Mouse (Mus musculus) embryonic fibroblast, embryonic 13.5 days (primary cell): Measurements from ENCODE around the gene Pip5k1a. TPM values are rescaled to one million over a fixed set of nuclear protein-coding genes. Genes with fewer than 3 reads are reported as not detected.
"Not testable (repeated sequence)": the region's sequence is repeated elsewhere in the genome, so short reads cannot be mapped to it uniquely, and the experiment has no call there.

Experiments used
- H3K27ac ChIP-seq: 2 replicates; pipeline ENCODE4 v1.5.1; 2012; ENCODE audit warnings: low read length, control low read depth, inconsistent platforms; ENCODE audit not compliant: insufficient read depth
- H3K4me1 ChIP-seq: 2 replicates; pipeline ENCODE4 v1.6.1; 2011; ENCODE audit warnings: low read length; ENCODE audit not compliant: control insufficient read depth, insufficient read depth
- H3K4me3 ChIP-seq: 2 replicates; pipeline ENCODE4 v1.5.1; 2011; ENCODE audit warnings: mild to moderate bottlenecking, control low read depth, low read length; ENCODE audit not compliant: insufficient read depth
- CTCF ChIP-seq: IDR thresholded peaks from 2 replicates; pipeline ENCODE4 v1.5.1; 2011; ENCODE audit warnings: mild to moderate bottlenecking, control low read depth, low read length, moderate library complexity, borderline replicate concordance; ENCODE audit not compliant: insufficient read depth
- POLR2A ChIP-seq: IDR thresholded peaks from 2 replicates; pipeline ENCODE4 v1.6.1; 2011; ENCODE audit warnings: low read depth, mild to moderate bottlenecking, control low read depth, low read length, moderate library complexity
- polyA plus RNA-seq: library from polyadenylated mRNA; stranded (reverse); fragments of >200 nt; gene quantifications from 2 replicates; pipeline ENCODE4 v1.2.4, GENCODE M21; 2011; ENCODE audit warnings: low read depth; ENCODE audit not compliant: missing spikeins, insufficient read length

Gene Pip5k1a
- polyA plus RNA-seq, 1 experiment = 73.5 TPM

DNA sequence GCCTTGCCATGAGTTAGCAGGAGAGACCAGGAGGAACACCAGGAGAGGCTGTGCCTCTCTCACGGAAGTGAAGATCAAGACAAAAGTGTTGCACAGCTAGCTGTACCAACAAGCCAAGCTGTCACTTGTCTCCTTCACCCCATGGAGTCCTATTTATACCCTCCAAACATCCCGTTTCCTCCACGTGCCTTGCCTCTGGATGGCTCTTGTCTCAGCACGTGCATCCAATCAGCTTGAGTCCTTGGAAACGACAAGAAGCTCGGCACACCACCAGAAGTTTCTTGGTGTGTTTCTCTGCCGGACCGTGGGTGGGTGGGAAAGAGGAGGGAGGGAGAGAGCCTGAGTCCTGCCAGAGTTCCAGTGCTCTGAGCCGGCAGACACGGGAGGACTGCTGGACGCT is 82.2 kb downstream of the Pip5k1a start:
- Histone ChIP-seq H3K4me3 (no peak overlapping the region), H3K4me1 (no peaks in the 10 kb centered on the region), H3K27ac (no peak overlapping the region)
- no peak for TF ChIP-seq CTCF
- TF ChIP-seq POLR2A = no peak

DNA sequence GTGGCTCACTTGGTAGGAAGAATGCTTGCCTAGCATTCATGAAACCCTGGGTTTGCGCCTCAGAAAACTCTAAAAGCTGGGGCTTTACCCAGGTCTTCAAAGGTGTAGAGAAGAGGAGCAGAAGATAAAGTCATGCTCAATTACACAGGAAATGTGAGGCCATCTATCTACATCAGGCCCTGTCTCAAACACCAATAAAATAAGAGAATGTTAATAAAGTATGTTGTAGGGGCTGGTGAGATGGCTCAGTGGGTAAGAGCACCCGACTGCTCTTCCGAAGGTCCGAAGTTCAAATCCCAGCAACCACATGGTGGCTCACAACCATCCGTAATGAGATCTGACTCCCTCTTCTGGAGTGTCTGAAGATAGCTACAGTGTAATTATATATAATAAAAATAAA is 85.8 kb downstream of the Pip5k1a start:
- not testable (repeated sequence) for H3K4me3 ChIP-seq, H3K27ac ChIP-seq, H3K4me1 ChIP-seq

DNA sequence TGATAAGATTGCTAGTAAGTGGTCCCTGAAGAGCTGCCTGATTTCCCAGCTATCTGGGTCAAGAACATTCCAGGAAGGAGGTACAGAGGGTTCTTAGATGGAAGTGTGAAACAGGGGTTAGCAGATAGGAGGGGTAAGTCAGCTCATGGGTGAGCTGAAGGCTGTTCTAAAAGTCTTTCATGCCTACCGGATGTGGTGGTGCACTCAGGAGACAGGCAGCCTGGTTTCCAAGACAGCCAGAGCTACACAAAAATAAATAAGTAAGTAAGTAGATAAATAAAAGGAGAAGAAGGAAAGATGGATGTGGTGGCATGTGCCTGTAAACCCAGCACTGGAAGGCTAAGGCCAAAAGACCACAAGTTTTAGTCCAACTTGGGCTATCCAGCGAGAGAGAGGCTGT is 88.0 kb downstream of the Pip5k1a start:
- H3K4me1 ChIP-seq = no peaks in the 10 kb centered on the region
- H3K4me3 ChIP-seq = no peak overlapping the region
- no peak overlapping the region for H3K27ac ChIP-seq
- no peak for TF ChIP-seq POLR2A
- no peak for TF ChIP-seq CTCF

DNA sequence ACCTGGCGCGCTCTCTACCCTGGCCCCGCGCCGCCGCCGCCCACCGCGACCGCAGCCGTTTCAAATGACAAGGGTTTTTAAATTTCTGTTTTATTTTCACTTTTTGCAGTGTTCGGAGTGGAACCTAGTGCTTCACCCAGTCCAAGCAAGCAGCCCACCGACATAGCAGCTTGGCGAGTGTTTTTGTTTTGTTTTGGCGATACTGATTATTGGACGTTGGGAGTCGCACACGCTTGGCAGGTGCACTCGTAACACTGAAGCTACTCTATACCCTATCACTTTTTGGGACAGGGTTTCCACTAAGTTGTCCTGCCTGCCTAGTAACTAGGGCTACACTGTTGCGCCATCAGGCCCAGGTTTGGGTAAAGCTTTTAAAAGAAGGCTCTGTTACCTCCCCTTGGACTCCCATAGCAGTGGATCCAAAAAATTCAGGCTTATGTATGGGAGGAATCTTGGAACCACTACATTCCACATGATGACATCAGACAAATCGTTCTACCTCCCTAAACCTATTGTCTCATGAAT is 90.1 kb downstream of the Pip5k1a start:
- no peak overlapping the region for H3K27ac ChIP-seq
- peak overlapping the region; percentile 46 for H3K4me3 ChIP-seq
- TF ChIP-seq CTCF = no peak
- 0 out of 2 replicates have a peak, but pooled peaks cover 3% of the 10 kb centered on the region for H3K4me1 ChIP-seq

DNA sequence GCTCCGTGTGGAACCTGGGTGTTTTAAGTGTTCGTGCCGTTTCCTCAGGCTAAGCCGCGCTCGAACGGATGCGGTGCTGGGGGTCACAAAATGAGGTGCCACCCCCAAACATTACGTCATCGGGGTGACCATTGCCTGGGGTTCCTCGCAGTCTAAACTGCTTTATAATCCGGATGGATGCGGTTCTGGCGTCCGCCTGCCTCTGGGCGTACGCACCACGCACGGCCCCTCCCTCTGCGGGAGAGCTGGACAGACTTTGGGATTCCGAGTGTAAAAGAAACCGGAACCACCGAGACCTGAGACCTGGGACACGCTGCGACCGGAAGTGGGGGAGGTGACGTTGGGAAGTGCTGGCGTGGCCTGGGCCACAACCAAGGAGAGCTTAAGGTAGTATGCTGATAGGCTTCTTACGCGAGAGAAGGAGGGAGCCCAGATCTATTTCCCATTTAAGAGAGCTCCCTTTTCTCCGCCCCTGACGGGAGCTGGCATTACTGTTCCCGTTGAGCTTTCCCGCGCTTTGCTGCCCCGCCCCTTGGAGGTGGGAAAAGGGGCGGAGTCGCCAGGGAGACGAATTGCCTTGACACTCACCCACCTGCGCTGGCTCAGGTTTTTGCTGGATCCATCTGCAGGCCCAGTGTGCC is 90.7 kb downstream of the Pip5k1a start:
- Histone ChIP-seq H3K27ac (peak overlapping the region; percentile 66), H3K4me1 (0 out of 2 replicates have a peak, but pooled peaks cover 3% of the 10 kb centered on the region), H3K4me3 (peak overlapping the region; percentile 46)
- TF ChIP-seq CTCF = no peak
- TF ChIP-seq POLR2A = no peak; the same call in 1 of the 2 replicates

DNA sequence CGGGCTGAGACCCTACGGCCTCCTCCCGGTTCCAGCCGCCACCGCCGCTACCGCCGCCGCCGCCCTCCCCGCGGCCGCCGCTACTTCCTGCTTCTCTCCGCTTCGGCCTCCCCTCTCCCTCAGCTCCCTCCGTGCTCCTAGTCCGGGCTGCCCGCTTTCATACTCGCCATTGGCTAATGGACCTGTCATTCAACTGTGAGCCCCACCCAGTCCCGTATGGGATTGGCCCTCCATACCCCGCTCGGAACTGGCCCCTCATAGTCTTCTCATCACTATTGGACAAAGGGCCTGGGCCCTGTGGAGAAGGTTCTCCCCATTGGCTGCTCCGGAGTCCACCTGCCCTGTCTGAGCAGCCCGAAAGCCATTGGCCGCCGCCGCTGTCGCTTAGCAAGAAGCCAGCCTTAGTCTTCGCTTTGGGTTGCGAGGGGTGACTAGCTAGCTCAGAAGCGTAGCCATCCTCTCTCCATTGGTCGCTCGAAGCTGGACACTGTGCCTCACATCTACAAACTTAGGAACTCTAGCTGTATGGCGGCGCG is 91.3 kb downstream of the Pip5k1a start, which contains the start of gene Zfp687:
TSS of gene Zfp687 (minus strand) at position 112 of the 536 bp plus-strand sequence.
- TF ChIP-seq CTCF = no peak
- peak; percentile 84 for TF ChIP-seq POLR2A
- Histone ChIP-seq H3K4me1 (0 out of 2 replicates have a peak, but pooled peaks cover 3% of the 10 kb centered on the region), H3K27ac (peak within 1 kb of the TSS; percentile 66), H3K4me3 (peak within 1 kb of the TSS; percentile 87)

DNA sequence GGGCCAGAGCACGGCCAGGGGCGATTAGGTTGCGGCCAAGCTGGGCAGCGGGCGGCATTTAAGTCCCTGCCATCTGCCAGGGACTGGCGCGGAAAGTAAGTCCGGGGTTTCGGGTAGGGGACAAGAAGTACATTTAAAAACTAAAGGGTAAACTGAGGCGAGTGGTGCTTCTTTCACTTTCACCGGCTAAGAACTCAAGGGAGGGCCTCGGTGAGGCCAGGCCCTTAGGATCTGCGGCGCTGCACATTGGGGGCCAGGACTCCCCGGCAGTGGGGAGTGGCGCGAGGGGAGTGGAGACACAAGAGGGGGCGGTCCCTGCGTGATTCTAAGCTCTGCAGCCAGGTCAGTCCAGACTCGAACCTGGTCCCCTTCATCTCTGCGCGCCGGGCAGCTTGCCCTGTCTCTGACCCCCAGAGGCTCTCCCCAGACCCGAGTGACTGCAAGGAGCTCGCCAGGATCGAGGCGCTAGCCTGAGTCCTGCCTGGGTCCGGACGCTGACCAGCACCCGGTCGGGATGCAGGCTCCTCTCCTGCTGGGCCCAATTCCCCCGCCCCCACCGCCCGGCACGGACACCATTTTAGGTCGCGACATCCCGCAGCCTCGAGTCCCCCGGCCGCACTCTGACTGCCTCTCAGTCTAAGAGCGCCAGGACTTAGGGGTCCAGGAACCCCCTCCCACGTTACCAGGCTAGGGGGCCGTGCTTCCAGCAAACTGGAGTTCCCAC is 92.1 kb downstream of the Pip5k1a start:
- Histone ChIP-seq H3K27ac (0 out of 2 replicates have a peak overlapping the region, but pooled peaks have one; percentile 22), H3K4me3 (peak overlapping the region; percentile 87), H3K4me1 (0 out of 2 replicates have a peak, but pooled peaks cover 3% of the 10 kb centered on the region)
- TF ChIP-seq POLR2A (peak; percentile 25; the same call in 1 of the 2 replicates), CTCF (no peak)

DNA sequence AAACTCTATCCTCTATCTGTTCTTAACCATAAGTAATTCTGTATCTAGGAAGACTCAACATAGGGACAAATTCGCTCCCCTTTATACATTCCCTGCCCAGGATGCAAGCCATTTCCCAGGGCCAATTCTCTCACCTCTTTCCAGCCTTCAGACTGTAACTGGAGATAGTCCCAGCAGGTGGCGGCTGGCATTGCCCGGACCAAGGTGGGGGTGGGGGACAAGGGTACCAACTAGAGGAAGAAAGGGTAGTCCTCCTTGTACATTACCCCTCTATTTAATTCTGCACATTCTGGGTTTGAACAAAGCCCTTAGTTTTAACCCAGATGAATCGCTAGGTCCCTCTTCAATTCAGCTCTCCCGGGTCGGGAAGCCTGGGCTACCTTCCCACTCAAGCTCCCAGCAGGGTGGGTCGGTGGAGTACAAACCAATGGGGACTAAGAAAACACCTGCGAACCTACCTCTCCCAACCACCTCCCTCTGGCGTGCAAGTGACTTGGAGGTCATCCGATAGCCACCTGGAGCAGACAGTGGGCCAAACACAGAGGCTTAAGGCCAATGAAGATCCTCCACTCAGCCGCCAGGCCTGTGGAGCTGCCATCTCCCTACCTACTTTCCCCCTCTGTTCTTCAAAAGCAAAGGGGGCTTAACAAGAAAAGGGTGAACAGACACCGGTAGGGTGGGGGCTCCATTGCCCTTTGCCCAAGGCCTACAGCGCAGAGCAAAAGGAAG is 92.9 kb downstream of the Pip5k1a start:
- TF ChIP-seq POLR2A = no peak
- TF ChIP-seq CTCF = no peak
- H3K4me1 ChIP-seq = 0 out of 2 replicates have a peak, but pooled peaks cover 3% of the 10 kb centered on the region
- no peak overlapping the region for H3K27ac ChIP-seq
- H3K4me3 ChIP-seq = peak overlapping the region; percentile 87

DNA sequence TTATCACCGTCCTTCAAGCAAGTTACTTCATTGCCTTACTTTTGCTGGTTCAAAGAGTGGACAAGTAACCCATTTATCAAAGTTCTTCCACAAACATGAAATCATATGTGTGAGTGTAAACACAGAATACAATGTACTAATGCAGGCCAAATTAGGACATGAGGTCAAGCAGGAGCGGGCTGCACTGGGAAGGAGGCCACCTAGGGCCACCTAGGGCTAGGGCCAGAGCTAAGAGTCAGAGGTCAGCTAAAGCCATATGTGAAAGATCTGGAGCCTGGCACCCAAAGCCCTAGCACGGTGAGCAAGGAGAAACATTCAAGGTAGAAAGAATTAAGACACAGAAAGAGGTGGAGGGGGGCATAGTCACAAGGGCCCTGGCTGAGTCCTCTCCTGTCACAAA is 93.7 kb downstream of the Pip5k1a start:
- no peak for TF ChIP-seq CTCF
- TF ChIP-seq POLR2A = no peak
- Histone ChIP-seq H3K4me1 (0 out of 2 replicates have a peak, but pooled peaks cover 3% of the 10 kb centered on the region), H3K27ac (no peak overlapping the region), H3K4me3 (no peak overlapping the region)
